Mouse (Mus musculus): ENCODE measurements around the gene 1700001O22Rik. TPM values are rescaled to one million over a fixed set of nuclear protein-coding genes. Genes with fewer than 3 reads are reported as not detected.

The 1700001O22Rik gene
- total and polyA plus RNA-seq, 3 experiments = not detected

DNA sequence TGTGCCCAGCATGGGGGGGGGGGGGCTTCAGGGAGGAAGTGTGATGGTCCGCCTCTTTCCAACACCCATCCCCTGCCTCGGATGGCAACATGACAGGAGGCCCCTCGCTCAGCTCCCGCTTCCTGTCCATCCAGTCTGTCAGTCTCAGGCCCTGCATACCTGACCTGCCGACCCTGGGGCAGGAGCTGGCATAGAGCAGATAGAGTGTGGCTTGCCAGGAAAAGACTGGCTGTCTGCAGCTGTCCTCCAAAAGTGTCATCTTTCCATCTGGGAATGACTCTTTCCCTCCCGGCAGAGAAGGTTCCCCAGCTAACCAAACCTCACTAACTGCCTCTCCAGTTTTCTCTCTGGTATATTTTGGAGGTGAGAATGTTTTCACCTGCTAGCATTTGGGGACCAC lies 47.1 kb upstream of the 1700001O22Rik start:
- Histone ChIP-seq H3K27me3 (replicated peaks) (peaks cover 90% of the 10 kb centered on the region), H3K4me3 (replicated peaks in 1 of 3; ENCODE audit: low read depth in 2 of 3, low read length in 2 of 3, poor library complexity in 1 of 3) (no peak overlapping the region), H3K79me2 (replicated peaks; ENCODE audit: control insufficient read depth, extremely low read depth, insufficient read depth, poor library complexity, severe bottlenecking) (no peaks in the 10 kb centered on the region), H3K4me2 (ENCODE audit: insufficient read depth, low read depth, poor library complexity, severe bottlenecking) (no peak overlapping the region), H3K9ac (ENCODE audit: insufficient read depth, low read depth) (no peak overlapping the region), H3K27ac (ENCODE audit: insufficient read depth, low read depth) (no peak overlapping the region), H3K4me1 (ENCODE audit: control insufficient read depth in 1 of 2, insufficient read depth in 2 of 2) (peaks cover 4 to 6% of the 10 kb centered on the region in 2 experiments; a peak in 2 of 4 replicates), H3K36me3 (replicated peaks in 1 of 2; ENCODE audit: control insufficient read depth in 1 of 2, insufficient read depth in 1 of 2, low read length in 1 of 2) (no peaks in the 10 kb centered on the region), H3K9me3 (replicated peaks; ENCODE audit: low read length) (no peaks in the 10 kb centered on the region)
- dilution Hi-C loops (cut with MboI; ENCODE audit: extremely low pct_ligation_motif_present, extremely low pct_unique_long_range_greater_than_20kb, low sequenced_read_pairs) (no loop called here), in situ Hi-C loops (cut with MboI; ENCODE audit: low pct_ligation_motif_present, low pct_unique_long_range_greater_than_20kb, low sequenced_read_pairs) (no loop called here)
- TF ChIP-seq POLR2A (IDR thresholded peaks at IDR 0.05; ENCODE audit: low read depth, low read length) (no peak), SIN3A (IDR thresholded peaks at IDR 0.05; ENCODE audit: low read length) (no peak), RAD21 (IDR thresholded peaks at IDR 0.05; ENCODE audit: low read depth, low read length) (no peak), TBP (conservative IDR thresholded peaks at IDR 0.05; ENCODE audit: low read depth, low read length) (no peak), MAFK (IDR thresholded peaks at IDR 0.05; ENCODE audit: insufficient replicate concordance, low read length) (no peak), CTCF (conservative IDR thresholded peaks at IDR 0.05 in 1 of 2, IDR thresholded peaks at IDR 0.05 in 1 of 2; ENCODE audit: low read depth in 2 of 2, low read length in 2 of 2) (no peak), ZC3H11A (IDR thresholded peaks at IDR 0.05; ENCODE audit: low read depth, low read length) (no peak), POLR2AphosphoS2 (IDR thresholded peaks at IDR 0.05; ENCODE audit: low read depth, low read length) (no peak), BHLHE40 (IDR thresholded peaks at IDR 0.05; ENCODE audit: low read depth, low read length) (no peak), UBTF (IDR thresholded peaks at IDR 0.05; ENCODE audit: low read depth, low read length) (no peak), USF1 (IDR thresholded peaks at IDR 0.05; ENCODE audit: low read depth, low read length) (no peak), E2F4 (IDR thresholded peaks at IDR 0.05; ENCODE audit: insufficient replicate concordance, low read depth, low read length) (no peak), USF2 (conservative IDR thresholded peaks at IDR 0.05; ENCODE audit: low read depth, low read length) (no peak), ETS1 (conservative IDR thresholded peaks at IDR 0.05; ENCODE audit: low read depth, low read length) (no peak)
- no peak for DNase-seq (ENCODE audit: extremely low read depth)

- H3K9me3 ChIP-seq (replicated peaks; ENCODE audit: low read length) = no peaks in the 10 kb centered on the region
- no peaks in the 10 kb centered on the region for H3K36me3 ChIP-seq (replicated peaks in 1 of 2; ENCODE audit: control insufficient read depth in 1 of 2, insufficient read depth in 1 of 2, low read length in 1 of 2)
- no peak overlapping the region for H3K4me2 ChIP-seq (ENCODE audit: insufficient read depth, low read depth, poor library complexity, severe bottlenecking)
- no peak for TF ChIP-seq E2F4 (IDR thresholded peaks at IDR 0.05; ENCODE audit: insufficient replicate concordance, low read depth, low read length)
- TF ChIP-seq NELFE (IDR thresholded peaks at IDR 0.05; ENCODE audit: low read depth, low read length) = no peak
- TF ChIP-seq HCFC1 (IDR thresholded peaks at IDR 0.05; ENCODE audit: low read depth, low read length) = no peak
- TF ChIP-seq ZKSCAN1 (IDR thresholded peaks at IDR 0.05; ENCODE audit: borderline replicate concordance, low read depth, low read length) = no peak
- no peak for TF ChIP-seq ZC3H11A (IDR thresholded peaks at IDR 0.05; ENCODE audit: low read depth, low read length)
- no peak for TF ChIP-seq KAT2A (IDR thresholded peaks at IDR 0.05; ENCODE audit: insufficient replicate concordance, low read length)
- no peak for TF ChIP-seq MYC (IDR thresholded peaks at IDR 0.05; ENCODE audit: low read depth, low read length)
- TF ChIP-seq JUND (conservative IDR thresholded peaks at IDR 0.05; ENCODE audit: low read depth, low read length) = no peak
- no peak for TF ChIP-seq RCOR1 (conservative IDR thresholded peaks at IDR 0.05; ENCODE audit: low read depth, low read length)
- TF ChIP-seq ZNF384 (IDR thresholded peaks at IDR 0.05; ENCODE audit: low read depth, low read length) = no peak
- TF ChIP-seq TBP (conservative IDR thresholded peaks at IDR 0.05; ENCODE audit: low read depth, low read length) = no peak
- TF ChIP-seq MAX (IDR thresholded peaks at IDR 0.05; ENCODE audit: low read length) = no peak
- TF ChIP-seq UBTF (IDR thresholded peaks at IDR 0.05; ENCODE audit: low read depth, low read length) = no peak
- no peak for TF ChIP-seq IRF4 (IDR thresholded peaks at IDR 0.05; ENCODE audit: low read depth, low read length)
- no peak for TF ChIP-seq ETS1 (conservative IDR thresholded peaks at IDR 0.05; ENCODE audit: low read depth, low read length)
- TF ChIP-seq NRF1 (IDR thresholded peaks at IDR 0.05; ENCODE audit: low read depth, low read length) = no peak
- no peak for TF ChIP-seq USF1 (IDR thresholded peaks at IDR 0.05; ENCODE audit: low read depth, low read length)
- TF ChIP-seq GABPA (IDR thresholded peaks at IDR 0.05; ENCODE audit: insufficient replicate concordance, low read depth, low read length) = no peak
- H3K4me1 ChIP-seq (ENCODE audit: control insufficient read depth in 1 of 2, insufficient read depth in 2 of 2) = peaks cover 4 to 5% of the 10 kb centered on the region in 2 experiments; a peak in 2 of 4 replicates
- H3K4me3 ChIP-seq (replicated peaks in 1 of 3; ENCODE audit: low read depth in 2 of 3, low read length in 2 of 3, poor library complexity in 1 of 3) = no peak overlapping the region
- dilution Hi-C loops (cut with MboI; ENCODE audit: extremely low pct_ligation_motif_present, extremely low pct_unique_long_range_greater_than_20kb, low sequenced_read_pairs) = no loop called here
- in situ Hi-C loops (cut with MboI; ENCODE audit: low pct_ligation_motif_present, low pct_unique_long_range_greater_than_20kb, low sequenced_read_pairs) = no loop called here
- no peak overlapping the region for H3K27ac ChIP-seq (ENCODE audit: insufficient read depth, low read depth)
- DNase-seq (ENCODE audit: extremely low read depth) = no peak
- peaks cover 88% of the 10 kb centered on the region for H3K27me3 ChIP-seq (replicated peaks)
- no peaks in the 10 kb centered on the region for H3K79me2 ChIP-seq (replicated peaks; ENCODE audit: control insufficient read depth, extremely low read depth, insufficient read depth, poor library complexity, severe bottlenecking)
- no peak overlapping the region for H3K9ac ChIP-seq (ENCODE audit: insufficient read depth, low read depth)
These were observed 44.7 kb upstream of the 1700001O22Rik start for GRCm38 (mm10) chr2:30848184-30848583.

All from CH12.LX (cell line).